Mouse (Mus musculus) ES-E14 (cell line): ENCODE measurements at regions not wholly inside any gene's neighbourhood (a gene's known extent, or its start where the extent isn't known, plus 50 kb on each side); places are given as distances from the start of the nearest gene placed in this dataset.

Experiments
- DNase-seq: peaks from one replicate; pipeline ENCODE4 v3.0.0-alpha.2; 2013; ENCODE audit warnings: low read depth, low spot score
- H3K27ac ChIP-seq: 2 replicates; pipeline ENCODE4 v1.5.1; 2012; ENCODE audit warnings: low read depth, mild to moderate bottlenecking, low read length, moderate library complexity, mixed read lengths; ENCODE audit not compliant: poor library complexity, insufficient read depth, severe bottlenecking
- H3K36me3 ChIP-seq: 2 replicates; pipeline ENCODE4 v1.6.1; 2012; ENCODE audit warnings: mild to moderate bottlenecking, low read length, moderate library complexity, mixed read lengths; ENCODE audit not compliant: control insufficient read depth, poor library complexity, insufficient read depth, severe bottlenecking
- H3K4me1 ChIP-seq, 2 experiments: fragments of 150-350 bp in 1 of 2; sonication (generic) in 1 of 2; 2 replicates each; pipeline ENCODE4 v1.6.1; 2012; ENCODE audit warnings: low read length in 2 of 2, mild to moderate bottlenecking in 1 of 2, mixed read lengths in 1 of 2; ENCODE audit not compliant: control insufficient read depth in 2 of 2, insufficient read depth in 2 of 2, poor library complexity in 1 of 2
- H3K4me3 ChIP-seq, 2 experiments: fragments of 150-350 bp in 1 of 2; sonication (generic) in 1 of 2; 2 replicates each; pipeline ENCODE4 v1.5.1; 2012; ENCODE audit warnings: low read length in 2 of 2, low read depth in 1 of 2, mild to moderate bottlenecking in 1 of 2, mixed read lengths in 1 of 2; ENCODE audit not compliant: insufficient read depth in 1 of 2, poor library complexity in 1 of 2, severe bottlenecking in 1 of 2
- H3K9ac ChIP-seq: 2 replicates; pipeline ENCODE4 v1.6.1; 2012; ENCODE audit warnings: low read depth, mild to moderate bottlenecking, low read length, mixed read lengths; ENCODE audit not compliant: poor library complexity, insufficient read depth, severe bottlenecking
- H3K9me3 ChIP-seq: fragments of 150-350 bp; sonication (generic); 2 replicates; pipeline ENCODE4 v1.6.1; 2012; ENCODE audit warnings: low read depth, mild to moderate bottlenecking, low read length; ENCODE audit not compliant: control insufficient read depth, insufficient read depth
- CHD2 ChIP-seq: IDR thresholded peaks from 2 replicates; pipeline ENCODE4 v1.6.1; 2014; ENCODE audit warnings: mild to moderate bottlenecking, low read depth, low read length, inconsistent platforms
- HCFC1 ChIP-seq: IDR thresholded peaks from 2 replicates; pipeline ENCODE4 v1.6.1; 2012; ENCODE audit warnings: low read length, inconsistent platforms, borderline replicate concordance; ENCODE audit not compliant: insufficient read depth
- MAFK ChIP-seq: IDR thresholded peaks from 2 replicates; pipeline ENCODE4 v1.6.1; 2014; ENCODE audit warnings: mild to moderate bottlenecking, low read depth, low read length, inconsistent platforms; ENCODE audit not compliant: insufficient read depth
- ZC3H11A ChIP-seq: IDR thresholded peaks from 2 replicates; pipeline ENCODE4 v1.6.1; 2012; ENCODE audit warnings: low read depth, mild to moderate bottlenecking, inconsistent platforms, low read length, borderline replicate concordance
- ZNF384 ChIP-seq: IDR thresholded peaks from 2 replicates; pipeline ENCODE4 v1.6.1; 2012; ENCODE audit warnings: low read depth, low read length, inconsistent platforms
- in situ Hi-C, 2 experiments: fragments of 600-800 bp; cut with MboI; formaldehyde crosslinking; loops; one replicate each; pipeline ENCODE4 v1.15.1; 2025; ENCODE audit warnings: low sequenced_read_pairs in 2 of 2, inconsistent platforms in 1 of 2; ENCODE audit not compliant: unreplicated experiment in 2 of 2

GRCm38 (mm10) chr14:58628266-58628665 lies 514.4 kb downstream of the 1700129C05Rik start:
- no peak for TF ChIP-seq ZNF384
- no peak for TF ChIP-seq MAFK
- TF ChIP-seq CHD2 = no peak
- no peak for TF ChIP-seq HCFC1
- TF ChIP-seq ZC3H11A = no peak
- no peak for DNase-seq
- in situ Hi-C loops = no loop called here
- Histone ChIP-seq H3K9me3 (no peaks in the 10 kb centered on the region), H3K27ac (no peak overlapping the region), H3K9ac (no peak overlapping the region), H3K36me3 (no peaks in the 10 kb centered on the region), H3K4me3 (no peak overlapping the region), H3K4me1 (no peaks in the 10 kb centered on the region)

- in situ Hi-C loops = no loop called here
- Histone ChIP-seq H3K4me3 (no peak overlapping the region), H3K36me3 (no peaks in the 10 kb centered on the region), H3K9ac (no peak overlapping the region), H3K4me1 (no peaks in the 10 kb centered on the region), H3K9me3 (no peaks in the 10 kb centered on the region), H3K27ac (no peak overlapping the region)
- no peak for TF ChIP-seq CHD2
- TF ChIP-seq HCFC1 = no peak
- no peak for TF ChIP-seq ZNF384
- no peak for TF ChIP-seq ZC3H11A
- TF ChIP-seq MAFK = no peak
- DNase-seq = no peak
Observed at GRCm38 (mm10) chr14:58626506-58627256, 516.0 kb downstream of the 1700129C05Rik start.

GRCm38 (mm10) chr14:58620186-58620585 lies 522.5 kb downstream of the 1700129C05Rik start:
- H3K9ac ChIP-seq = no peak overlapping the region
- no peaks in the 10 kb centered on the region for H3K36me3 ChIP-seq

GRCm38 (mm10) chr14:58617656-58618055 lies 525.0 kb downstream of the 1700129C05Rik start:
- H3K4me1 ChIP-seq = no peaks in the 10 kb centered on the region
- no peak overlapping the region for H3K27ac ChIP-seq
- no peaks in the 10 kb centered on the region for H3K36me3 ChIP-seq
- H3K4me3 ChIP-seq = no peak overlapping the region
- no peak for DNase-seq
- in situ Hi-C loops = no loop called here
- H3K9ac ChIP-seq = no peak overlapping the region
- TF ChIP-seq CHD2 = no peak
- no peak for TF ChIP-seq MAFK
- TF ChIP-seq ZNF384 = no peak
- no peak for TF ChIP-seq ZC3H11A
- TF ChIP-seq HCFC1 = no peak
- no peaks in the 10 kb centered on the region for H3K9me3 ChIP-seq

More at GRCm38 (mm10) chr14:58620186-58620585, 522.5 kb downstream of the 1700129C05Rik start:
- Histone ChIP-seq H3K27ac (no peak overlapping the region), H3K4me3 (no peak overlapping the region), H3K9me3 (no peaks in the 10 kb centered on the region), H3K4me1 (no peaks in the 10 kb centered on the region)
- in situ Hi-C loops = no loop called here
- TF ChIP-seq MAFK (no peak), ZNF384 (no peak), ZC3H11A (no peak), HCFC1 (no peak), CHD2 (no peak)
- no peak for DNase-seq

GRCm38 (mm10) chr14:58608216-58608615 lies 534.5 kb downstream of the 1700129C05Rik start:
- Histone ChIP-seq H3K36me3 (no peaks in the 10 kb centered on the region), H3K9me3 (no peaks in the 10 kb centered on the region), H3K9ac (no peak overlapping the region), H3K27ac (no peak overlapping the region), H3K4me3 (no peak overlapping the region), H3K4me1 (no peaks in the 10 kb centered on the region)
- no peak for TF ChIP-seq MAFK
- no peak for TF ChIP-seq ZNF384
- TF ChIP-seq CHD2 = no peak
- no peak for TF ChIP-seq HCFC1
- no peak for TF ChIP-seq ZC3H11A
- in situ Hi-C loops = no loop called here
- no peak for DNase-seq
